Mouse (Mus musculus) heart, adult 2 months (tissue): ENCODE measurements around the gene Gm11146.

ENCODE experiments used
- CTCF ChIP-seq: fragments of 200-600 bp; IDR thresholded peaks from 2 replicates; pipeline ENCODE4 v1.8.1; 2022; ENCODE audit warnings: antibody characterized with exemption, mild to moderate bottlenecking, moderate library complexity
- EP300 ChIP-seq: fragments of 200-500 bp; IDR thresholded peaks from 2 replicates; pipeline ENCODE4 v1.6.1; 2011; ENCODE audit warnings: low read depth, low read length, control low read depth; ENCODE audit not compliant: insufficient read depth
- POLR2A ChIP-seq: fragments of 200-500 bp; IDR thresholded peaks from 2 replicates; pipeline ENCODE4 v1.6.1; 2011; ENCODE audit warnings: mild to moderate bottlenecking, low read depth, low read length, control low read depth; ENCODE audit not compliant: insufficient read depth

GRCm38 (mm10) chr16:77648181-77648580 is 46.3 kb upstream of the Gm11146 start:
- no peak for TF ChIP-seq POLR2A
- no peak for TF ChIP-seq CTCF
- no peak for TF ChIP-seq EP300
